Mouse (Mus musculus) C2C12 (cell line): ENCODE measurements around the gene Camk2b.

Experiments
- CEBPB ChIP-seq: IDR thresholded peaks from one replicate; pipeline ENCODE4 v1.6.1; 2011; ENCODE audit warnings: low read depth, mild to moderate bottlenecking, control low read depth, moderate library complexity
- CTCF ChIP-seq: IDR thresholded peaks from one replicate; pipeline ENCODE4 v1.5.1; 2011; ENCODE audit not compliant: control insufficient read depth, insufficient read depth, insufficient read length
- FOSL1 ChIP-seq: IDR thresholded peaks from one replicate; pipeline ENCODE4 v1.8.0; 2011; ENCODE audit warnings: mild to moderate bottlenecking, low read length; ENCODE audit not compliant: poor library complexity, insufficient read depth, severe bottlenecking
- MAX ChIP-seq: IDR thresholded peaks from one replicate; pipeline ENCODE4 v1.6.1; 2011; ENCODE audit warnings: mild to moderate bottlenecking, control low read depth
- MYOD1 ChIP-seq: IDR thresholded peaks from one replicate; pipeline ENCODE4 v1.6.1; 2011; ENCODE audit warnings: low read depth; ENCODE audit not compliant: control insufficient read depth, insufficient read length
- MYOG ChIP-seq: IDR thresholded peaks from one replicate; pipeline ENCODE4 v1.6.1; 2011; ENCODE audit not compliant: control insufficient read depth, insufficient read length; ENCODE audit errors: extremely low read depth
- USF1 ChIP-seq: IDR thresholded peaks from one replicate; pipeline ENCODE4 v1.6.1; 2011; ENCODE audit warnings: low read depth, mild to moderate bottlenecking, control low read depth, moderate library complexity

DNA sequence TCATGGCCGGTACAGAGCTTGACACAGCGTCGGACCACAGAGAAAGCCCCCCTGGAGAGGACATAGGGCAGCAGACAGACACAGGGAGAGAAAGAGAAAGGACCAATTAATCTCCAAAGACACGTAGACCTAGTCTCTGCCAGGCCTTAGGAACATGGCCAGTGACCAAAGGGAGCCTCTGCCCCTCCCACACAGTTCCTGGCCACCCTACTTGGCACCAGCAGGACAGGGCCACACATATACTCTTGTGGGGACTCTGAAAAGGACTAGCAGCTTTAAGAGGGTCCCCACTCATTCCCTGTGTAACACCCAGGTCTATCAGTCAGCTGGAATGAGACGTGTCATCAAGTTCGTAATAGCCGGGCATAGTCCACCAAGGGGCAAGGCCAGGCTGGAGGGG lies 37.3 kb downstream of the Camk2b start:
- TF ChIP-seq USF1 (no peak), CTCF (no peak), MAX (no peak), MYOG (no peak), MYOD1 (no peak), CEBPB (no peak), FOSL1 (no peak)
